Mouse (Mus musculus) kidney, adult 2 months (tissue): Measurements from ENCODE around the gene Pitpna.

Experiments
- CTCF ChIP-seq: fragments of 200-500 bp; conservative IDR thresholded peaks from 2 replicates; pipeline ENCODE4 v1.5.1; 2011; ENCODE audit warnings: low read depth, mild to moderate bottlenecking, control low read depth, low read length, moderate library complexity, mixed read lengths; ENCODE audit not compliant: insufficient read depth, insufficient read length
- POLR2A ChIP-seq: fragments of 200-500 bp; IDR thresholded peaks from one replicate; pipeline ENCODE4 v1.6.1; 2011; ENCODE audit warnings: low read depth, low read length, control low read depth

- TF ChIP-seq CTCF (no peak), POLR2A (no peak)
These were observed 45.0 kb downstream of the Pitpna start for GRCm38 (mm10) chr11:75632921-75633320.
